Mouse (Mus musculus): ENCODE results near the gene Hipk3.
A peak's percentile ranks its signal among the peaks of the same experiment; 100 is the strongest.

The Hipk3 gene

DNA sequence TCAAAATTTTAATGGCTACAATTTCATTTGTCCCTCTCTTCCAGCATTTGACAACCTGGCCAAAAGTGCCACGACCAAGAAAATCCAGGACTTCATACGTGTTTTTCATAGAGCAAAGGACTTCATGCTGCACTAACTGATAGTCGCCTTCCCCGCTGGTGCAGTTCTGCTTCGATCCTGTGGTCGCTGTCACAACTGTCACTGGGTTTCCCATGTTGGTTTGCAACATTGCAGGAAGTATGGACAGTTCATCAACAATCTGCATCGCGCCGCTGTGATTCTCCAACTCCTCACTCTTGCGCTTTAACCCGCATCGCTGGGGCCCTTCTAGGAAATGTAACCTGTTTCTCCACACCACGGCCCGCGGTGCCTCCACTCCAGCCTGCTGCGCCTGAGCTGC, 23.1 kb downstream of the Hipk3 start:
- no peak for DNase-seq (ENCODE audit: low spot score in 2 of 2)

GRCm38 (mm10) chr2:104470536-104470935, 23.7 kb downstream of the Hipk3 start:
- DNase-seq (ENCODE audit: low spot score in 2 of 2) = no peak

DNA sequence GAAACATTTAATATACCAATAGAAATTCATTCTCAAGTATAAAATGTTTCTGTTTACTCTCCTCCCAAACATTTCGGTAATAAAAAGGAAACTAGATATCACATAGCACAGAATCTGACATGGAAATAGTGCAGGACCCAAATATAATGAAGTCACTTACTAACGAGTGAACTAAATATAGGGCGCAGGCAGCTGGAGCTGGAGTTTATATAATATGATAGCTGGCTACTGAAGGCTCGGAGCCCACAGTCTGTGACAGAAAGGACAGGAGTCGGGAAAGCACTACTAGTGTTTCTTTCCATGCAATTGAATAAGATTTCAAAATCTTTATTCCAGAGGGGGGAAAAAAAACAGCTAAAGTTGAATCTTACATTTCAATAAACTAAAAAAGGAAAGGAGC, 25.8 kb downstream of the Hipk3 start:
- DNase-seq (ENCODE audit: low spot score in 2 of 2) = no peak

DNA sequence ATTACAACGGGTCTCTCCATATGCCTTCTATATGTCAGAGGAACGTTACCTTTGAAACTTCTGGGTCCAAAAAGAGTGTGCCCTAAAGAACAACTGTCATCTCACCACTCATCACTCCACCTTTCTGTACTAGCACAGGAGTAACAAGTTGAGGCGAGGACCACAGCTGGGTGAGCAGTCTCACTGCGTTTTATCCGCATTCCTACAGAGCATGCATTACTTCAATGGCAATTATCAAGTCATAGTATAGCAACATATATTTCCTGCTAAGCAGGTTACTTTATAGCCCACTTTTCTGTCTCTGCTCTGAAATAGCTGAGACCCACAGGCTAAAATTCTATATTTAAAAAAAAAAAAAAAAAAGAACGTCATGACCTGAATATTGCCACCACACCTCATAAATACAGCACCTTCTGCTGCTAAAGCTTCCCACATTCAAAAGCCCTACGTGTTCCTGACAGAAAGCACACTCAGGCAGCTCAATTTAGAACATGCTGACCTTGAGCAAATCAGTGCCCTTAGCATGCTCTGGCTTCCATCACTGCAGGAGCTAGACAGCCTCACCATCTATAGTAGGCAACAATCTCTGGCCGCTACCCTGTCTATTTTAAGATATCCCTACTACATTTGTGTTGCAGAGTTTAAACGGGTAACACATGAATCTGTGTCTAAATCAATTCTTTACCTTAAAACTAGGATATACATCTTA, 27.2 kb downstream of the Hipk3 start:
- DNase-seq (ENCODE audit: low spot score in 2 of 2) = peak in 1 of 2 experiments; percentile 31

- peak in 1 of 2 experiments; percentile 20 for DNase-seq (ENCODE audit: low spot score in 2 of 2)
Observed at GRCm38 (mm10) chr2:104465639-104466430, 28.4 kb downstream of the Hipk3 start.

DNA sequence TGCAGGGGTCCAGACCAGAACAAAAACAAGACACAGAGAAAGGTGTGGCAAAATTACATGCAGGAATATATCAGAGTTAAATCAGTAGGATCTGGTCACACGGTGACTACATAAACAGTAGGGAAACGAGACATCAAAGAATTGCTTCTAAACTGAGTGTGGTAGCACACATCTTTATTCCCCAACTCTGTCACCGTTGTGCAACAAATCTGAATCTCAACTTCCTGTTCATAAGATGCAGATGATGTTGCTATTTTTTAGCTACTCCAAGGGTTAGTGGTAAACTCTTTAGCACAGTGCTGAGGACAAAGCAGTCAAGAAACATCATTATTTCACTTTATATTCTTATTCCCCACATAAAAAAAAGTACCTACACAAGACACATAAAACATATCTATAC, 34.2 kb downstream of the Hipk3 start:
- DNase-seq (ENCODE audit: low spot score in 2 of 2) = no peak

DNA sequence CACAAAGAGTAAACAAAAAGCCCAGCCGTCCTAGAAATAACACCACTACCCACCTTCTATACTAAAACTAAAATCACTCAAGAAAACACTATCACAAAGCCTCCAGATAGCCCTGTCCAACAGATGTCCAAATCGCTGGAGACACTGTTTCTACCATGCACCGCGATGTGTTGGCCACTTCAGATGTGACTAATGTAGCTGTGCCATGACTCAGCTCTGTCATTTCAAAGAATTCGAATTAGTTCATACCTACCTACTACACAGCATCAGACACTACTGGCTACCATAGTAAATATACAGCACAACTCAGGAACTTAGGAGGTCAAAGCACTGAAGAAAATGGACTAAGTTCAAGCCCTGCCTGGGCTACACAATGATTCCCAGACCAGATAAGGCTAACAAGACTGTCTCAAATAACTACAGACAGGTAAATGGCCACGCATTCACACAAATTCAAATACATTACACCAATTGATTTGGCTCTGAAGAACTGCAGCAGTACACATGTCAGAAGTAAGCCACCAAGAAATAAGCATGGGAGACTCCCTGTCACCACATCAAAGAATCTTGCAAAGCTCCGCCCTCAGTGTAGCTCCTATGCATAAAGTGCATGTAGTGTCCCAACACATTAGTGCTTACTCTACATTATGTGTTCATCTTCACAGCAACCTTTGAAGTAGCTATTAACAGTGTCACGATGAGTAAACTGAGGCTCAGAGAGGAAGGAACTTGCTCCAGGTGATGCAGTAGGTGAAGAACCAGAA, 35.5 kb downstream of the Hipk3 start:
- DNase-seq (ENCODE audit: low spot score in 2 of 2) = no peak

GRCm38 (mm10) chr2:104457106-104457505, 37.1 kb downstream of the Hipk3 start:
- DNase-seq (ENCODE audit: low spot score in 2 of 2) = no peak

- DNase-seq (ENCODE audit: low spot score in 2 of 2) = no peak
Observed at GRCm38 (mm10) chr2:104450685-104451084, 43.6 kb downstream of the Hipk3 start.

- DNase-seq (ENCODE audit: low spot score in 2 of 2) = no peak
Observed at GRCm38 (mm10) chr2:104449191-104449590, 45.1 kb downstream of the Hipk3 start.

DNA sequence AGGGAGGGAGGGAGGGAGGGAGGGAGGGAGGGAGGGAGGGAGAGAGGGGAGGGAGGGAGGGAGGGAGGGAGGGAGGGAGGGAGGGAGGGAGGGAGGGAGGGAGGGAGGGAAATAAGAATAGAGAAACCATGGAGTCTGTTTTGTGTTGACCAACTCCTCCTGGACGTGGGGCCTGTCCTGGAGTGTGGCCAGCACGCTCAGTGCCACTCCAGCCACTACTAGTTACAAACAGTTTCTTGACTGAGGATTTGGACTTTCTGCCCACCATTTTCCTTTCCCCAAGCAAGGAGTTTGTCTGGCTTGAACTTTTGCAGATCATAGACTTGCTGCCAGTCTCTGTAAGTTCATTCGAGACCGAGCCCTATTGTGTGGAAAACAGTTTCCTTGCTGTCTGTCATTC, 46.0 kb downstream of the Hipk3 start:
- DNase-seq (ENCODE audit: low spot score in 2 of 2) = no peak

GRCm38 (mm10) chr2:104446016-104446415, 48.2 kb downstream of the Hipk3 start:
- DNase-seq (ENCODE audit: low spot score in 2 of 2) = no peak

GRCm38 (mm10) chr2:104444776-104445175, 49.5 kb downstream of the Hipk3 start:
- DNase-seq (ENCODE audit: low spot score in 2 of 2) = peak; percentile 73 to 75

GRCm38 (mm10) chr2:104442341-104442740, 51.9 kb downstream of the Hipk3 start:
- DNase-seq (ENCODE audit: low spot score in 2 of 2) = no peak

DNA sequence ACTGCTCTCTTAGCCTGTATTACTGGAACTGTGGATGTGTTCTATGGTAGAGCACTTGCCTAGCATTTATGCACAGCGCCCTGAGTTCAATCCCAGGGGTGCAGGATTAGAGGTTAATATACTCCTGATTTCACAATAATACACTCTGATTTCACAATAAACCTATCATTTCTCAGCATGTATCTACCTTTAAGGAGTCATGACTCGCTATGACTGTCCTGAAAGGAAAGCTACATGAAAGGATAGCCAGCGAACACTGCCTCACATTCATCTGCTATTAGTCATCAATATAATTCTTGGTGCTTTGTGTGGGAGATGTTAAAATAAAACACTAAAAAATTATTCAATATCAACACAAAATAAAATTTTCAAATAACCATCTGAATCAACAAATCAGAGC, 58.0 kb downstream of the Hipk3 start:
- DNase-seq (ENCODE audit: low spot score in 2 of 2) = no peak

DNA sequence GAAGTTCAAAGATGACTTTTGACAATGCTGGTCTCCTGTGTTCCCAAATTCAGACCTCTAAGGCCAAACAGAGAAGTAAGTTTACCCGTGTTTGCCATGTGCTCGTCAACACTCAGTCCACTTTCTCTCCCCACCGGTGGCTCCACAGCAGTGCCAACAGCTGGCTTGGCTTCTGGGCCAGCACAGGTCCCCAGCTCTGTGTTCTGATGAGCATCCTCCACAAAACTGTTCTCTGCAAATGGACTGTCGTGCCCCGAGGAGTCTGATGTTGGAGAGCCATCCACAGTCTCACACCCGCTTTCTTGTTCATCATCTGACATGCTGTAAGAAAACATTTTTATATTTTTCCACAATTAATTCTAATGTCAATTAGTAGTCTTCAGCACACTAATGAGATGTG, 63.2 kb downstream of the Hipk3 start:
- no peak for DNase-seq (ENCODE audit: low spot score in 2 of 2)

- DNase-seq (ENCODE audit: low spot score in 2 of 2) = no peak
Observed at GRCm38 (mm10) chr2:104430566-104430965, 63.7 kb downstream of the Hipk3 start.

GRCm38 (mm10) chr2:104426112-104426511, 68.1 kb downstream of the Hipk3 start:
- no peak for DNase-seq (ENCODE audit: low spot score in 2 of 2)

DNA sequence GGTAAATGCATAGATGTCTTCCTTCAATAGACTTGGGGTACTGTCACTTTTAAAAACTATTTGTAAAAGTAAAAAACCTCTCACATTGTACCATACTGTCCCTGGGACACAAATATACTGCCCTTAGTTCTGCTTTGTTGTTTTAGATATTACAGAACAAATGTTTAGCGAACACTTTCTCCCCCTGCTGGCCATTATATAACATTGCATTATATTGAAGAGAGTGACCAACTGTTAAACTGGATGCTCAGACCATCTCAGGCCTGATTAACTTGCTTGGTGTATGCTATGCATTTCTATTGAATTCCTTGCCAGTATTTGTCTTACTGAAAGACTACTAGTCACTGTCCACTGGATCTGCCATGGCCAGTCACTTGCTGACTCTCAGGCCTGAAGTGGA, 72.0 kb downstream of the Hipk3 start:
- DNase-seq (ENCODE audit: low spot score in 2 of 2) = no peak

DNA sequence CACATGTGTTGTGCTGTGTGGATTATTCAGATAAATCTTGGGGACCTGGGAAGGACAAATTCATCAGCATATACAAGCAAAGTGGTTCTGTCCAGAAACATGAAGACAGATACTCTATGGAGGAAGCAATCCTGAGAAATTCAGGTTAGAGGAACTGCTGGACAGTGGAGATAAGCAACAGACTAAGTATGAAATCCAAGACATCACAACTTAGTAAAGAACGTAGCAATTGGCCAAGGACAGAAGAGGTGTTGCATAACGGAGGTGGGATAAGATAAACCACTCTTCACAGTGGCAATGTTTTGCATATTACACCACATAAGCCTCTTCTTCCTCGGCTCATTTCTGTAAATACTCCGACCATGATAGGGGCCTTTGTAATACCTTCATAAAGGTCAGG, 73.4 kb downstream of the Hipk3 start:
- DNase-seq (ENCODE audit: low spot score in 2 of 2) = no peak

GRCm38 (mm10) chr2:104419999-104420398, 74.2 kb downstream of the Hipk3 start:
- no peak for DNase-seq (ENCODE audit: low spot score in 2 of 2)

DNA sequence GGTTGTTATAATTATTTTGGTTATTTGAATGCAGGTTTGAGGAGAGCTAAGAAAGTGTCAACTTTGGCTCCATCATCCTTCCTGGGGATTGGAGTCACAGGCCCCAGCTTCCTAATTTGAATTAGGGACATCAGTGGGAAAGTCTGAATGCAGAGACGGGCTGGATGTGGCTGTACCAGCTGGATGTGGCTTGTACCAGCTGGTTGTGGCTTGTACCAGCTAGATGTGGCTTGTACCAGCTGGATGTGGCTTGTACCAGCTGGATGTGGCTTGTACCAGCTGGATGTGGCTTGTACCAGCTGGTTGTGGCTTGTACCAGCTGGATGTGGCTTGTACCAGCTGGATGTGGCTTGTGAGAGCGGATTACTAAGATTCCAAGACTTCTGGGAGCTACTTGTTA, 74.8 kb downstream of the Hipk3 start:
- DNase-seq (ENCODE audit: low spot score in 2 of 2) = no peak

DNA sequence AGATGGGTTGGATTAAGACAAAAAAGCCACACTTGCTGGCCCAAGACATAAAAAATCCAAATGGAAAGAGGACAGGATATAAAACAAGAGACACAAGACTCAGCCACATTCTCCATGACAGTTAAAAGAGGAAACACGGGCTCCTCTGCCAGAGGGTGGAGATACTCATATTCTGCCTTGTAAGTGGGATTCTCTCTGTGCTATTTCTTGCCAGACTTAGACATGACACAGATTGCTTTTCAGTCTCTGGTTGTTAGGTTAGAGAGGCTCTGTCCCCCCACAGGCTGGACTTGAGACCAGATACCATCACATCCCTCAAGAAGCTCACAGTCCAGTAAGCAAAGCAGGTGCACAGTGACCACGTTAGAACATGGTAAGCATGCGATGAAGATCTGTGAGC, 81.2 kb downstream of the Hipk3 start:
- DNase-seq (ENCODE audit: low spot score in 2 of 2) = no peak
